Mouse (Mus musculus) ES-Bruce4 (cell line): ENCODE data around the gene Gm11027. TPM values are rescaled to one million over a fixed set of nuclear protein-coding genes. Genes with fewer than 3 reads are reported as not detected.
"Not testable (repeated sequence)": the region's sequence is repeated elsewhere in the genome, so short reads cannot be mapped to it uniquely, and the experiment has no call there.

Experiments used
- H3K27ac ChIP-seq: 2 replicates; pipeline ENCODE4 v1.5.1; 2012; ENCODE audit warnings: low read length, inconsistent platforms; ENCODE audit not compliant: insufficient read depth
- H3K27me3 ChIP-seq: 2 replicates; pipeline ENCODE4 v1.6.1; 2012; ENCODE audit warnings: mild to moderate bottlenecking, low read length, inconsistent platforms; ENCODE audit not compliant: control insufficient read depth, poor library complexity, insufficient read depth, severe bottlenecking
- H3K36me3 ChIP-seq: 2 replicates; pipeline ENCODE4 v1.6.1; 2012; ENCODE audit warnings: inconsistent platforms, mild to moderate bottlenecking, low read length, moderate library complexity; ENCODE audit not compliant: control insufficient read depth, poor library complexity, insufficient read depth, severe bottlenecking
- H3K4me1 ChIP-seq: one replicate; pipeline ENCODE4 v1.8.1; 2011; ENCODE audit warnings: low read length; ENCODE audit not compliant: control insufficient read depth, insufficient read depth
- H3K4me3 ChIP-seq: 2 replicates; pipeline ENCODE4 v1.5.1; 2011; ENCODE audit warnings: low read depth, mild to moderate bottlenecking, low read length
- H3K9ac ChIP-seq: 2 replicates; pipeline ENCODE4 v1.6.1; 2012; ENCODE audit warnings: low read depth, mild to moderate bottlenecking, inconsistent platforms; ENCODE audit not compliant: poor library complexity, severe bottlenecking
- H3K9me3 ChIP-seq: replicated peaks from 2 replicates; pipeline ENCODE4 v1.6.1; 2012; ENCODE audit warnings: mild to moderate bottlenecking, low read length, inconsistent platforms; ENCODE audit not compliant: control insufficient read depth, poor library complexity, insufficient read depth, severe bottlenecking
- CTCF ChIP-seq: IDR thresholded peaks from one replicate; pipeline ENCODE4 v1.8.1; 2011; ENCODE audit warnings: low read depth, low read length
- EP300 ChIP-seq: IDR thresholded peaks from 2 replicates; pipeline ENCODE4 v1.6.1; 2011; ENCODE audit warnings: low read depth, low read length; ENCODE audit not compliant: insufficient read depth
- POLR2A ChIP-seq: IDR thresholded peaks from one replicate; pipeline ENCODE4 v1.8.1; 2011; ENCODE audit warnings: low read length; ENCODE audit not compliant: insufficient read depth
- polyA plus RNA-seq: library from polyadenylated mRNA; stranded (reverse); fragments of >200 nt; gene quantifications from 2 replicates; pipeline ENCODE4 v1.2.4, GENCODE M21; 2011; ENCODE audit warnings: low read depth; ENCODE audit not compliant: missing spikeins, insufficient read depth, insufficient read length

Gene Gm11027
- polyA plus RNA-seq: not detected in 2 replicates

DNA sequence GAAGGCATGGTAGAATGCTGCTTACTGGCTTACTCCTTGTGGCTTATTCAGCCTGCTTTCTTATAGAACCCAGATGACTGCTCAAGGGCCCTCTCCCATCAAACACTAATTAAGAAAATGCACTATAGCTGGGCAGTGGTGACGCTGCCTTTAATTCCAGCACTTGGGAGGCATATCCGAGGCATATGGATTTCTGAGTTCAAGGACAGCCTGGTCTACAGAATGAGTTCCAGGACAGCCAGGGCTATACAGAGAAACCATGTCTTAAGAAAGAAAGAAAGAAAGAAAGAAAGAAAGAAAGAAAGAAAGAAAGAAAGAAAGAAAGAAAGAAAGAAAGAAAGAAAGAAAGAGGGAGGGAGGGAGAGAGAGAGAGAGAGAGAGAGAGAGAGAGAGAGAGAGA is at the start of gene Gm11027:
Gene Gm11027, plus strand, starts transcription at position 301 of the 400 bp plus-strand sequence.
- H3K27ac ChIP-seq, H3K4me3 ChIP-seq, H3K4me1 ChIP-seq, H3K9ac ChIP-seq, H3K27me3 ChIP-seq, H3K9me3 ChIP-seq, H3K36me3 ChIP-seq: not testable (repeated sequence)

DNA sequence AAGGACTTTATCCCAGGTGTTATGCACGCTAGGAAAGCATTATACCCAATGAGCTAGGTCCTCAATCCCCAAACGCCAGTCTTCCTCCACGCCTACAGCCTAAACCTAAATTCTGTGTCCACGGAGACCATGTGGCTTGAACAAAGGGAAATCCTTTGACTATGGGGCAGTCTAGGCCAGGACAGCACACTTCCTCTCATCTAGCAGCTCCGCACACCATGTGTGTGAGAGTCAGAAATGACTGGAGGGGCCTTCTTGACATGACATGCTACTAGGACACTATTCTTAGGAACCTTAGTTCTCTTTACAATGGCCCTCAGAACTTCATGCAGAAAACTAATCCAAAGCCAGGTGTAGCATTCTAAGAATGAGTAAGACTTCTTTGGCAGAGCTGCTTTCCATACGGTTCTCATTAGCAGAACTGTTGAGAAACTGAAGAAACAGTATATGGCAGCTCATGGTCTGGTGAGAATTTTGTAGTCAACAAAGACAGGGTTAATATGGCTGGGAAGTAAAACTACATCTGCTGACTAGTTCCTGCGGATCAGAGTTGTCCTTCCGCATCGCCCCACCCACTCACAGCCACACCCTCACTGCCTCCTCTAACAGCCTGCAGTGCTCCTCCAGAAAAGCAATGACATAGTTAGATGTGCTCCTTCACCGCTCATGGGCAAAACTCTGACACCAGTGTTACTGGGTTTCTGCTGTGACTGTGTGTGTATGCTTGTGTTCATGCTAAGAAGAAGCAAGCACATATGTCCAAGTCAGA is 48.7 kb upstream of the Gm11027 start:
- no peak overlapping the region for H3K27ac ChIP-seq
- H3K4me3 ChIP-seq: no peak overlapping the region

DNA sequence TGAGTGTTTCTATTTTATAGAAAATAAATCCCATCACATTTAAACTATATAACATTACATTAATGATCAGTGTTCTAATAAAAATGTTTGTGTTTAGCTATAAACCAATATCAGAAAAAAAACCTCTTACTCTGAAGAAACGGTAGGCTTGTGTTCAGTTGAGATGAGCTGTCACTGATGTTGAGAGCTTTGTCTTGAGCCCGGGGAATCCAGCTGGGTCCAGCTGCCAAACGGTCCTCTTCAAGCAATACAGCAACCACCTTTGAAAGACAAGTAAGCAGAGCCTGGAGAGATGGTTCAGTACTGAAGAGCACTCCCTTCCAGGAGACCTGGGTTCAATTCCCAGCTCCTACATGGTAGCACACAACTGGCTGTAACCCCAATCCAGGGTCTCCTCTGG is 45.7 kb upstream of the Gm11027 start:
- Histone ChIP-seq H3K9me3 (no peaks in the 10 kb centered on the region), H3K4me3 (no peak overlapping the region), H3K27me3 (no peaks in the 10 kb centered on the region), H3K36me3 (no peaks in the 10 kb centered on the region), H3K4me1 (no peaks in the 10 kb centered on the region), H3K27ac (no peak overlapping the region), H3K9ac (no peak overlapping the region)
- TF ChIP-seq EP300: no peak
- no peak for TF ChIP-seq CTCF
- no peak for TF ChIP-seq POLR2A

More for the DNA sequence above, 48.7 kb upstream of the Gm11027 start:
- no peak overlapping the region for H3K9ac ChIP-seq
- TF ChIP-seq EP300: no peak
- no peak for TF ChIP-seq CTCF
- no peak for TF ChIP-seq POLR2A
- H3K9me3 ChIP-seq: no peaks in the 10 kb centered on the region
- no peaks in the 10 kb centered on the region for H3K4me1 ChIP-seq
- H3K27me3 ChIP-seq: no peaks in the 10 kb centered on the region
- H3K36me3 ChIP-seq: no peaks in the 10 kb centered on the region

DNA sequence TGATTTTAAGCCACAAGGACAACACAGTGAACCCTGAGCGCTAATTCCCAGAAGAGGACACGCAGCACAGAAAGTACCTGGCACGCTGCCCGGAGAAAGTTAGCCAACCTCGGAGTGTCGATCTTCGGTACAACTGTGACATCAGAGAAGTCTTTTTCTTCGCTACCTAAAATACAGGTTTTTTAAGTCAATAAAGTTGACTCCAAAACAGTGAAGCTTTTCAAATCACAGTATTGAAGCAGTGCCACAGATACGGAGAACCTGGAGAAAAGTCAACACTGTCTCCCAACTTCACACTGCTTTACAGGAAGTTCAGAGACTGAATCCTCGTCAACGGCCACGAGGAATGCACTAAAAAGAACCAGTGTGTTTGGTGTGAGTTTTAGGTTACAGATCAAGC is 43.6 kb upstream of the Gm11027 start:
- Histone ChIP-seq H3K9me3 (no peaks in the 10 kb centered on the region), H3K4me1 (no peaks in the 10 kb centered on the region), H3K9ac (no peak overlapping the region), H3K27ac (no peak overlapping the region), H3K36me3 (no peaks in the 10 kb centered on the region), H3K27me3 (no peaks in the 10 kb centered on the region), H3K4me3 (no peak overlapping the region)
- TF ChIP-seq POLR2A: no peak
- TF ChIP-seq CTCF: no peak
- no peak for TF ChIP-seq EP300

DNA sequence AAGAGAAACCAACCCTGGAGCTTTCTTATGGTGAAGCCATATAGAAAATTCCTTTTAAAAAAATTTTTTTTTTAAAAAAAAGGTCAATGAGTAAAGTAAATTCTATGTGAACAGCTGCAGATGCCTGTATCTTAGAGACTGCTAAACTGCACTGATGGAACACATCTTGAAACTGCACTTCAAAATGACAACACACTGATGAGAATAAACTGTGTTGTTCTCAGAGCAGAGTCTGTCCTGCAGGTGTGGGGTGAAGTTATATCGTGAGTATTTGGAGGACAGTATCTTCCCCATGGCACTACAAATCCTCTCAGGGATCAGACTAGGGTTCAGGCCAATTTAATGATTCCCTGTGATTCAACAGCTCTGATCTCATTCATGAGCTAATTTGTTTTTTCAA is 43.1 kb upstream of the Gm11027 start:
- no peak overlapping the region for H3K27ac ChIP-seq
- no peaks in the 10 kb centered on the region for H3K4me1 ChIP-seq
- no peaks in the 10 kb centered on the region for H3K36me3 ChIP-seq
- H3K4me3 ChIP-seq: no peak overlapping the region
- no peak for TF ChIP-seq EP300
- no peak for TF ChIP-seq CTCF
- no peak for TF ChIP-seq POLR2A
- H3K27me3 ChIP-seq: no peaks in the 10 kb centered on the region
- no peak overlapping the region for H3K9ac ChIP-seq
- H3K9me3 ChIP-seq: no peaks in the 10 kb centered on the region

DNA sequence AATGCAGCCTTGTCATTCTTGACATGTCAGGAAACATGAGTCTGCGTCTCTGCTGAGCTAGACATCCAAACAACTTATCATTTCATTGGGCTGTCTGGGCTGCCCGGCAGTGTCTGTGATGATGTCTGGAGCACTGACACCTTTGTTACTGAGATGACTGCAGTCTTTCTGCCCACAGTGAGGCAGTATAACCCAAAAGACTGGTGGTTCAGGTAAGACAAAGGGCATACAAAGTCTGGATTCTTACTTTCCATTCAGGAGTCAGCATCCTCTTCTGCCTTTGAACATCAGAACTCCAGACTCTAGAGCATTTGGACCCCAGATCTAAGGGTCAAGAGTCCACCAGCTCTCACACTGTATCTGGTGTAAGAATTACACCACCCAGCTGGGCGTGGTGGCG is 39.8 kb upstream of the Gm11027 start:
- TF ChIP-seq EP300: no peak
- no peak for TF ChIP-seq POLR2A
- no peak for TF ChIP-seq CTCF
- Histone ChIP-seq H3K4me1 (no peaks in the 10 kb centered on the region), H3K9me3 (no peaks in the 10 kb centered on the region)

More for the DNA sequence above, 39.8 kb upstream of the Gm11027 start:
- Histone ChIP-seq H3K4me3 (no peak overlapping the region), H3K27me3 (no peaks in the 10 kb centered on the region), H3K27ac (no peak overlapping the region), H3K36me3 (no peaks in the 10 kb centered on the region), H3K9ac (no peak overlapping the region)
